Mouse (Mus musculus) forebrain, postnatal 0 days (tissue): ENCODE results near the gene Vps11. TPM values are rescaled to one million over a fixed set of nuclear protein-coding genes. Genes with fewer than 3 reads are reported as not detected.
A peak's percentile ranks its signal among the peaks of the same experiment; 100 is the strongest.
"Not testable (repeated sequence)": the region's sequence is repeated elsewhere in the genome, so short reads cannot be mapped to it uniquely, and the experiment has no call there.

Experiments
- ATAC-seq: fragments of 200-750 bp; cut with Nextera tagmentation; 2 replicates; pipeline ENCODE4 v1.8.0; 2017; ENCODE audit warnings: mild to moderate bottlenecking, moderate library complexity
- DNase-seq: peaks from one replicate; pipeline ENCODE4 v3.0.0-alpha.2; 2015
- H3K27ac ChIP-seq: fragments of 300-500 bp; sonication (generic); 2 replicates; pipeline ENCODE4 v1.5.1; 2014; ENCODE audit warnings: low read depth, mild to moderate bottlenecking, antibody characterized with exemption, low read length, moderate library complexity, mixed read lengths
- H3K27me3 ChIP-seq: fragments of 300-500 bp; sonication (generic); 2 replicates; pipeline ENCODE4 v1.6.1; 2014; ENCODE audit warnings: mild to moderate bottlenecking, low read length, mixed read lengths; ENCODE audit not compliant: insufficient read depth
- H3K36me3 ChIP-seq: fragments of 300-500 bp; sonication (generic); 2 replicates; pipeline ENCODE4 v1.6.1; 2014; ENCODE audit warnings: mild to moderate bottlenecking, moderate library complexity; ENCODE audit not compliant: insufficient read depth
- H3K4me1 ChIP-seq: fragments of 300-500 bp; sonication (generic); 2 replicates; pipeline ENCODE4 v1.6.1; 2014; ENCODE audit warnings: antibody characterized with exemption; ENCODE audit not compliant: insufficient read depth
- H3K4me2 ChIP-seq: fragments of 300-500 bp; sonication (generic); 2 replicates; pipeline ENCODE4 v1.6.1; 2014; ENCODE audit warnings: low read depth, mild to moderate bottlenecking, moderate library complexity
- H3K4me3 ChIP-seq: fragments of 300-500 bp; sonication (generic); 2 replicates; pipeline ENCODE4 v1.5.1; 2014; ENCODE audit warnings: low read depth, low read length, mixed read lengths
- H3K9ac ChIP-seq: fragments of 300-500 bp; sonication (generic); 2 replicates; pipeline ENCODE4 v1.6.1; 2014; ENCODE audit warnings: mild to moderate bottlenecking
- H3K9me3 ChIP-seq: fragments of 300-500 bp; sonication (generic); 2 replicates; pipeline ENCODE4 v1.6.1; 2016; ENCODE audit warnings: low read length
- CTCF ChIP-seq: sonication (generic); IDR thresholded peaks from 2 replicates; pipeline ENCODE4 v1.5.1; 2016; ENCODE audit warnings: antibody characterized with exemption, control low read depth, low read depth
- WGBS: fragments of 180-500 bp; shearing (Covaris S2); extraction: QIAGEN DNeasy Blood & Tissue Kit; methylation state at CpG from one replicate; pipeline ENCODE4 v1.1.7; 2014; 5-methylcytosine and 5-hydroxymethylcytosine counted together
- microRNA-seq, 2 experiments: library from miRNA; unstranded; fragments of <30 nt; microRNA quantifications; one replicate each; pipeline ENCODE4; 2016
- polyA plus RNA-seq: library from polyadenylated mRNA; unstranded; fragments of >200 nt; fragmentation: Nextera tagmentation; extraction: Ambion mirVana; gene quantifications from 2 replicates; pipeline ENCODE4 v1.2.1, GENCODE M21; 2015
- total RNA-seq: library from RNA; depleted of rRNA; stranded (reverse); fragments of >200 nt; gene quantifications from 2 replicates; pipeline ENCODE4 v1.2.3, GENCODE M21; 2014; rRNA removed

Gene Vps11
- total and polyA plus RNA-seq, 2 experiments from 2014 or later: 39.1 to 39.9 TPM

DNA sequence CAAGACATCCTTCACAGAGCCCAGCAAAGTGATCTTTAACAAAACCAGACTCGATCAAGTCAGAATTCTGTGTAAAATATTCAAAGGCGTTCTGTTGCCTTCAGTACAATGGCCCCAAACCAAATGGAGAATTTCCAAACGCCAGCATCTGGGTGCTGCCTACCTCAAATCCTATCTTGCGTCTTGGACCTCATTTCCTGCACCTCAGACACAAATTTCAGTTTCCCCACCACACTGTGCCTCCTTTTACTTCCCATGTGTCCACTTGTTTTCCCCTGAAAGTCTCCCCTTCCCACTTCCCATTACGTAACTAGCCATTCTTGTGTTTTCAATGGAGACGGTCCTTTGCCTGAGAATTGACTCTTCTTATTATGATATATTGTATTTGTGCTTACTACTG lies 54.9 kb downstream of the Vps11 start:
- Histone ChIP-seq H3K4me2 (no peak overlapping the region), H3K27ac (no peak overlapping the region), H3K27me3 (no peaks in the 10 kb centered on the region), H3K36me3 (peaks cover 23% of the 10 kb centered on the region), H3K9me3 (no peaks in the 10 kb centered on the region), H3K4me1 (peaks cover 7% of the 10 kb centered on the region), H3K4me3 (no peak overlapping the region), H3K9ac (no peak overlapping the region)
- no peak for DNase-seq
- WGBS: 88% methylated on average over 6 of the region's 6 CpGs
- no peak for ATAC-seq
- no peak for TF ChIP-seq CTCF

DNA sequence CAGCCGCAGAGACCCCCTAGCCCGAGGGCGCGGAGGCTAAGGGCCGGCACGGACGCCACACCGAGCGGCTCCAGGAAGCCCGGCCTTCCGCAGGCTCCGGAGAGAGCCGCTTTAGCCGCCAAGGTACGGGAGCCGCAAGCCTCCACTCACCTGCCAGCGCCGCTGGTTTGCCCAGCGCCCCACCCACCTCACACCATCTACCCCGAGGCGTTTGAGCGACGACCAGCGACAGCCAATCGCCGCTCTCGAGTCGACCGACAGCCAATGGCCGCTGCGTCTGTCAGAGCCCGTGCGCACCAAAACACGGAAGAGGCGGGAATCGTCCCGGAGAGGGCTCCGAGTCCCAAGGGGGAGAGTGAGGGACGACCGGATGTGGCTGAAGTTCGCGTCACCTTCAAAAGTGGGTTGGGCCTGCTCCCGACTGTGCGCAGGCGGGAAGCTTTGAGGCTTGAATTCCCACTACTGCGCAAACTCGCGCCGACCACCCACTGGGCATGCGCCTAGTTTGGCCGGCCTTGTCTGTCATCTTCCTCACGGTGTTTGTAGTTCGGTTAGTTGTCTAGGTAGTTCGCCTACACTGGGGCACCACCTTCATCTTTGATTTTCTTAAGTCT lies 55.9 kb downstream of the Vps11 start, which contains the start of gene Hinfp:
Gene Hinfp, minus strand, starts transcription at position 206 of the 614 bp plus-strand sequence.
- Histone ChIP-seq H3K27ac (peak within 1 kb of the TSS; percentile 72), H3K4me2 (peak within 1 kb of the TSS; percentile 64), H3K9me3 (no peaks in the 10 kb centered on the region), H3K9ac (peak within 1 kb of the TSS; percentile 79), H3K4me1 (peaks cover 7% of the 10 kb centered on the region), H3K27me3 (no peaks in the 10 kb centered on the region), H3K4me3 (peak within 1 kb of the TSS; percentile 69), H3K36me3 (peaks cover 18% of the 10 kb centered on the region)
- DNase-seq: peak; percentile 99
- TF ChIP-seq CTCF: no peak
- under 1% methylated on average over 54 of the region's 54 CpGs for WGBS
- ATAC-seq: peak; percentile 99

DNA sequence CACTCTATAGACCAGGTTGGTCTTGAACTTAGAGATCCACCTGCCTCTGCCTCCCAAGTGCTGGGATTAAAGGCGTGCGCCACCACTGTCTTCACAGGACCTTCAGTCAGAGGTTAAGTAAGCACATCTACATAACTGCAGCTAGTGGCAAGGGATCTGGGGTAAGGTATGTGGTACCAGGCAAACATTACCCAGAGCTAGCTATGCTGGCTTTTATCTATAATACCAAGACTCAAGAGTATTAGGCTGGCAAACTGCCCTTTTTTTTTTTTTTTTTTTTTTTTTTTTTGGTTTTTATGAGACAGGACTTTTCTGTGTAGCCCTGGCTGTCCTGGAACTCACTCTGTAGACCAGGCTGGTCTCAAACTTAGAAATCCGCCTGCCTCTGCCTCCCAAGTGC lies 61.5 kb downstream of the Vps11 start:
- H3K27ac ChIP-seq, ATAC-seq, H3K27me3 ChIP-seq, H3K4me2 ChIP-seq, H3K4me1 ChIP-seq, H3K4me3 ChIP-seq, H3K9me3 ChIP-seq, H3K9ac ChIP-seq, DNase-seq: not testable (repeated sequence)
- H3K36me3 ChIP-seq: peaks cover 61% of the 10 kb centered on the region
- 91% methylated on average over 3 of the region's 3 CpGs for WGBS

Small RNAs within 50 kb of the gene (microRNA-seq; reads per million reads assigned to microRNA genes)
- gene Gm44335: 0 reads per million in 2 experiments
- gene Mir7085: 0.24 to 0.39 reads per million in 2 experiments

Other genes starting within 250 kb of the Vps11 start
- gene Gm49380, start 248.2 kb downstream of the Vps11 start, total RNA-seq: 0.81 TPM in 1 of 2 replicates, not detected in the other
- 0.11 TPM in 1 of 2 replicates, not detected in the other for gene Gm49380, start 248.2 kb downstream of the Vps11 start, polyA plus RNA-seq
- gene Rnf26, start 248.2 kb downstream of the Vps11 start, total RNA-seq: 11.0 and 16.0 TPM in 2 replicates
- 36.8 and 38.8 TPM in 2 replicates for gene Rnf26, start 248.2 kb downstream of the Vps11 start, polyA plus RNA-seq
- gene Mcam, start 227.2 kb downstream of the Vps11 start, total RNA-seq: 12.2 and 21.1 TPM in 2 replicates
- 5.0 and 6.0 TPM in 2 replicates for gene Mcam, start 227.2 kb downstream of the Vps11 start, polyA plus RNA-seq
- 16.0 and 24.4 TPM in 2 replicates for gene Cbl, start 127.6 kb downstream of the Vps11 start, total RNA-seq
- 6.8 and 14.4 TPM in 2 replicates for gene Cbl, start 127.6 kb downstream of the Vps11 start, polyA plus RNA-seq
- 3.5 and 7.8 TPM in 2 replicates for gene Ccdc153, start 121.0 kb downstream of the Vps11 start, total RNA-seq
- gene Ccdc153, start 121.0 kb downstream of the Vps11 start, polyA plus RNA-seq: 5.0 and 7.0 TPM in 2 replicates
- 0.33 and 1.0 TPM in 2 replicates for gene Pdzd3, start 110.2 kb downstream of the Vps11 start, total RNA-seq
- 0.43 and 1.0 TPM in 2 replicates for gene Pdzd3, start 110.2 kb downstream of the Vps11 start, polyA plus RNA-seq
- gene Nlrx1, start 93.1 kb downstream of the Vps11 start, total RNA-seq: 5.8 and 5.9 TPM in 2 replicates
- 5.7 and 7.1 TPM in 2 replicates for gene Nlrx1, start 93.1 kb downstream of the Vps11 start, polyA plus RNA-seq
- 30.6 and 45.2 TPM in 2 replicates for gene Abcg4, start 73.1 kb downstream of the Vps11 start, total RNA-seq
- gene Abcg4, start 73.1 kb downstream of the Vps11 start, polyA plus RNA-seq: 15.2 and 20.4 TPM in 2 replicates
- 24.4 and 29.5 TPM in 2 replicates for gene Hinfp, start 56.0 kb downstream of the Vps11 start, total RNA-seq
- 10.7 and 14.2 TPM in 2 replicates for gene Hinfp, start 56.0 kb downstream of the Vps11 start, polyA plus RNA-seq
- gene C2cd2l, start 41.4 kb downstream of the Vps11 start, total RNA-seq: 42.9 and 54.2 TPM in 2 replicates
- 26.2 and 33.2 TPM in 2 replicates for gene C2cd2l, start 41.4 kb downstream of the Vps11 start, polyA plus RNA-seq
- 17.7 and 18.3 TPM in 2 replicates for gene Dpagt1, start 35.7 kb downstream of the Vps11 start, total RNA-seq
- gene Dpagt1, start 35.7 kb downstream of the Vps11 start, polyA plus RNA-seq: 30.1 and 30.6 TPM in 2 replicates
- 97.8 and 109 TPM in 2 replicates for gene H2afx, start 27.0 kb downstream of the Vps11 start, total RNA-seq
- 143 and 149 TPM in 2 replicates for gene H2afx, start 27.0 kb downstream of the Vps11 start, polyA plus RNA-seq
- gene Hmbs, start 17.4 kb downstream of the Vps11 start, total RNA-seq: 38.1 and 38.6 TPM in 2 replicates
- gene Hmbs, start 17.4 kb downstream of the Vps11 start, polyA plus RNA-seq: 53.3 and 55.0 TPM in 2 replicates
- 51.8 and 59.0 TPM in 2 replicates for gene Hyou1, start 17.8 kb upstream of the Vps11 start, total RNA-seq
- 14.0 and 17.4 TPM in 2 replicates for gene Hyou1, start 17.8 kb upstream of the Vps11 start, polyA plus RNA-seq
- gene Slc37a4, start 35.2 kb upstream of the Vps11 start, total RNA-seq: 51.6 and 69.5 TPM in 2 replicates
- 32.3 and 39.4 TPM in 2 replicates for gene Slc37a4, start 35.2 kb upstream of the Vps11 start, polyA plus RNA-seq
- 704 and 1,244 TPM in 2 replicates for gene Rps25, start 45.5 kb upstream of the Vps11 start, total RNA-seq
- 1,723 and 2,412 TPM in 2 replicates for gene Rps25, start 45.5 kb upstream of the Vps11 start, polyA plus RNA-seq
- 195 and 237 TPM in 2 replicates for gene Trappc4, start 45.9 kb upstream of the Vps11 start, total RNA-seq
- gene Trappc4, start 45.9 kb upstream of the Vps11 start, polyA plus RNA-seq: 369 and 397 TPM in 2 replicates
- 24.4 and 24.5 TPM in 2 replicates for gene Ccdc84, start 56.9 kb upstream of the Vps11 start, total RNA-seq
- gene Ccdc84, start 56.9 kb upstream of the Vps11 start, polyA plus RNA-seq: 20.1 and 25.2 TPM in 2 replicates
- gene Foxr1, start 79.5 kb upstream of the Vps11 start, total RNA-seq: not detected in 2 replicates
- not detected in 2 replicates for gene Foxr1, start 79.5 kb upstream of the Vps11 start, polyA plus RNA-seq
- not detected in 2 replicates for gene Upk2, start 93.3 kb upstream of the Vps11 start, total RNA-seq
- not detected in 2 replicates for gene Upk2, start 93.3 kb upstream of the Vps11 start, polyA plus RNA-seq
- gene Bcl9l, start 121.2 kb upstream of the Vps11 start, total RNA-seq: 29.2 and 38.7 TPM in 2 replicates
- 9.3 and 13.0 TPM in 2 replicates for gene Bcl9l, start 121.2 kb upstream of the Vps11 start, polyA plus RNA-seq
- gene Cxcr5, start 200.2 kb upstream of the Vps11 start, total RNA-seq: not detected in 2 replicates
- not detected in 2 replicates for gene Cxcr5, start 200.2 kb upstream of the Vps11 start, polyA plus RNA-seq
- gene Ddx6, start 243.2 kb upstream of the Vps11 start, total RNA-seq: 59.2 and 76.2 TPM in 2 replicates
- gene Ddx6, start 243.2 kb upstream of the Vps11 start, polyA plus RNA-seq: 11.1 and 18.3 TPM in 2 replicates